Mouse (Mus musculus) urinary bladder, postnatal 36 days (tissue): Measurements from ENCODE around the gene Cd83.

Source experiments
- DNase-seq, 2 experiments: peaks; one replicate each; pipeline ENCODE4 v3.0.0; 2022; ENCODE audit warnings: low spot score in 2 of 2, mixed read lengths in 1 of 2

Gene Cd83

DNA sequence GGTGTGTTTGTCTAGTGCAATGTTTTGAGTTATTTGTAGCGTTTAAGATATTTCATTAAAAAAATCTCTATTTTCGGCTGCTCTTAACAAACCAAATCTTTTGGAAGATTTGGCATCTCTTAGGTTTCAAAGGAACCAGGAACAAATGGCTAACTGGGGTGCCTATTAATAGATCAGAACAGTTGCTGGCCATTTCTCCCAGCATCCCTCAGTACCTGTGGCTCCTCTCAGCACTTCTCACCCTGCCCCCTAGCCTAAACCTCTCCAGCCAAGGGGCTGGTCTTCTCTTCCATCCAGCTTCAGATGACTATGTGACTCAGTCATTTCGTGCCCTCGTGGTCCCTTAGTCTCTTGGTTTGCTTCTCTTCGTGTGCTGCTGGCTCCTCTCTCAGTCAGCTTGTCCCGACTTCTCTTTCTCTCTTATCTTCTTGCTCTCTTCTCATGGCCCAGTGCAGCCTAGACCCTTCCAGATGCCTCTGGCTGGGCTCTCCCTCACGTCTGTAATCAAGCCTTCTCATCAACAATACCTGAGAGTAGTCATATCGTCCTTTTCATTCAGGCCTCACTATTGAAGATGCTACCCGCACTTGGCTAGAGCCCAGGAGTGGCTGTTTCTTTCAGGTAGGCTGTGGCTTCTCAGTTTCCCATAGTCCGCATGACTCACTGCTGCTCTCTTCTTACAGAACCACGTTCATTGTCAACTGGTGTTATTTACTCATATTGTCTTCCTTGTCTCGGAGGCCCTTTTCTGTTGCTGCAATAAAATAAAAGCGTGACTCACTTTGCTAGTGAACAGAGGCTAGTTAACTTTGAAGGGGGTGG is 9.8 kb upstream of the Cd83 start:
- no peak for DNase-seq

DNA sequence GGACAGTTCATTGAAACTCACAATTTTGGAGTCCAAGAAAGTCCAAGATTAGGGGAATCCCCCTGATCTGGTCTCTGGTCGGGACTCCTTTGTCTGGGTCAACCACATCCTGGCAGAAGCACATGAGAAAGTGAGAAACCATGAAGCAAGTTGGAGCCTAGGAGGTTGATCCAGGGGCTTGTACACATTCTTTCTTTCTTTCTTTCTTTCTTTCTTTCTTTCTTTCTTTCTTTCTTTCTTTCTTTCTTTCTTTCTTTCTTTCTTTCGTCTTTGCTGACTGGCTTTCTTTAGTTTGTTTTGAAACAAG is 9.2 kb upstream of the Cd83 start:
- DNase-seq = no peak

DNA sequence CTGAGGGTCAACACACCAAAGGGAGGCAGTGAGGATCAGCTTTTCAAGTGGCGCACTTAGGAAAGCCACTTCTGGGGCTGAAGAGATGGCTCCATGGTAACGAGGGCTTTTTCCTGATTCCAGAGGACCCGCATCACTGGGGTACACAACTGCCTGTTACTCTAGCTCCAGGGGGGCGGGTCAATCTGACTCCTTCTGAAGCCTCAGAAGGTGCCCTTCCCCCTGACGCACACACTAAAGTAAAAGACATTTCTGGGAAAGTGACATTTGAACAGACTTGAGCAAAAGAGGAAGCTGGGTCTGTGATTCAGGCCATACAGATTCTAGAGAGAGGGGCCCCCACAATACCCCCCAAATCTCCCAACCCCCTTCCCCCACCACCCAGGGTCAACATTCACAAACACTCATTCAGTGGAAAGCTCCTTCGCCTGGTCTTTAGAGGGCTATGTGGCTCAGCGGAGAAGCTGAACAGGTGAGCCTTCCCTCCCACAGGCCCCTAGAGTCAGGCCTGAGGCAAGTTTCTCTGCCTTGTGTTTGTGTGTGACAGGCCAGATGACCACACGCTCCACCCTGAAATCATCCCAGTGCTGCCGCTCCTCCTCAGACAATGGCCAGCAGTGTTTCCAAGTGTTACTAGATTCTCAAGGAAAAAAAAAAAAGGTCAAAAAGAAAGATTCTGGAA is 7.1 kb upstream of the Cd83 start:
- DNase-seq = no peak

GRCm38 (mm10) chr13:43778021-43778649 is 6.4 kb upstream of the Cd83 start:
- no peak for DNase-seq

DNA sequence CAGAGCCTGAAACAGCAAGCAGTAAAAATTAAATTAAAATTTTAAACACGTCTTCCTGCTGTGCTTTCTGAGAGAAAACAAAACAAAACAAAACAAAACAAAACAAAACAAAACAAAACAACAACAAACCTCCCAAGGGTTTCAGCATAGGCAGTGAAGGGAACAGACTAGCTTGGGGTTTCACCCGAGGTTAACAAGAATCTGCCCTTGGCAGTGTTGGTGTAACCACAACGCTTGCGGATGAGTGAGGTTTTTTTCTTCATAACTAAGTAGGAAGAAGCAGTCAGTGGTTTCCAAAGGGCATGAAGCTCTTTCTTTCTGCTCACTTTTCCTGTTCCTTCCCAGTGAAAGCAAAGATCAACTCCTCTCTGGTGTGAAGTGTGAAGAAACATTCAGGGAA is 5.6 kb upstream of the Cd83 start:
- no peak for DNase-seq

DNA sequence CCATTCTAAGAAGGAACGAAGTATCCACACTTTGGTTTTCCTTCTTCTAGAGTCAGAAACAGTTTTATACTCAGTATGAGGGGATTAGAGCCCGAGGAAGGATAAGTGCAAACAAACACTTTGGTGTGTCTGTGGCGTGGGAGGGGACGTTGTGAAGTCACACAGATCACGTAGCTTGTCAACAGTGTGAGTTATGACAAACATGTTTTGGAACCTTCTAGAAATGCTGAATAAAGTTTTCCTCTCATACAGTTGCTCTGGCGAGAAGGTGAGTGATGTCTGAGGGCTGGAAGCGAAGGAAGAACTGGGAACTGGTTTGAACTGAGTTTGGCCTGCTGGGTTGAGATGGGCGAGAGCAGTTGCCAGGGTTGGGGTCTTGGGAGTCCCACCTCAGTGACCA is 4.5 kb upstream of the Cd83 start:
- DNase-seq = no peak

DNA sequence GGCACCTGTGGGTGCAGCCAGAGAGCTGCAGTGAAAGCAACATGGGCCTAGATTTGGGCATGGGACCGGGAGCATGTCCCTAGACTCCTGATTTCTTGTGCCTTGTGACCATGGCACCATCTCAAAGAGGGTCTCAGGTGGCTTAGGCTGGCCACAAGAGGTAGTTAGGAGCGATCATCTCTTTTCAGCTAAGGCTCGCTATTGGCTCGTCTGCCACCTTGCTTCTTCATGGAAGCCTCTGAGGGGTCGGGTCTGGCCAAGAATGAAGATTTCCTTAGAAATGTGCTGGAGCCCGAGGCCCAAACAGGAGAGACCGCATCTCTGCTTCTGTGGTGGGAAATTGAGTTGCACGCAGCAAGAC is 1.1 kb downstream of the Cd83 start:
- no peak for DNase-seq

- no peak for DNase-seq
Measured at GRCm38 (mm10) chr13:43786171-43786795, 1.7 kb downstream of the Cd83 start.

- DNase-seq = no peak
Measured at GRCm38 (mm10) chr13:43787262-43787661, 2.7 kb downstream of the Cd83 start.

DNA sequence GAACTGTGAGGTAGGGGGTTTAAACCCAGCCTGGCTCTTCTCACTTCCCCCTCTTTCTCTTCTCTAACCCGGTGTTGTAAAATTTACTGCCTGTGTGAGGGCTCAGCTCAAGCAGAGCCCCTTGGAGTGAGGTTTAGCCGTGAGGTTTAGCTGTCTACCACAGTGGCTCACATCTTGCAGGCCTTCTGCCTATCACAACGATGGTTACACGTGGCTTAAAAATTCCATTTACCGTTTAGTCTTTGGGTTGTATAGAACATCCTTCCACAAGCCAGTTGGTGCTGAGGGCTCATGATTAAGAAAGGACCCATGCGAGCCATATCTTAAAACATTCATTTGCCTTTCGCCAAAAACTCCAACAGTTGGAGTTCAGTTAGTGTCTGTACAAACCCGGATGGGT is 3.5 kb downstream of the Cd83 start:
- no peak for DNase-seq

GRCm38 (mm10) chr13:43788983-43789645 is 4.5 kb downstream of the Cd83 start:
- DNase-seq = no peak

DNA sequence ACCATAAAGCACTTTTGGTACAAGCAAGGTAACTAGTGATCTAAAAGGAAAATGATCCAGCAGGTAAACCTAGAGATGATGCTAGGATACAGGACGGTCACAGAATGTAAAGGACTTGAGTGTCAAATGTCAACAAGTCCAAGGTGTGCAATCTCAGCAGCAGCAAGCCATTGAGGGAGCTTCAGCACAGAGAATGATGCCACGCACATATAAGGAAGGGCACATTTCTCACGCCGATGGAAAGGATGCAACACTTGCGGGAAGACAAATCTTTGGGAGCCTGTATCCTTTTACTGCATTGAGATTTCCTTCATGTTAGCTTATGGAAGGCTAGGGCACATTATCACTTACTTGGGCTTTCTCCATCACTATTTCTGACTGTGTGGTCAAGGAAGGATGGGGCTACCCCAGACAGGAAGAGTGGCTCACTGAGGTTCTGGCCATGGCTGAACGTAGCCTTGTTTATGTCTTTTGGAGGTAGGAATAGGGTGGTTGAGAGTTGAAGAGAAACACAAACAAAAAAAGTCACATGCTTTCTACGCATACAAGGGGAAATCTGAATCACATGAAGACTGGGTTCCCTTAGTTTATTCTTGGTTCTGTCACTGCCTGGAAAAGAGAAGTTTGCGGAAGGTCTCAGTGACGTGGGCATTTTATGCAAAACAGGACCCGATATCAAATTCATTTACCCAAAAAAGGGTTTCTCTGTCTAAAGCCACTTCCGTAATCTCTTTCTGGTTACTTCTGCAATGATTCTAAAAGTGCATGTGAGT is 5.8 kb downstream of the Cd83 start:
- DNase-seq = no peak

DNA sequence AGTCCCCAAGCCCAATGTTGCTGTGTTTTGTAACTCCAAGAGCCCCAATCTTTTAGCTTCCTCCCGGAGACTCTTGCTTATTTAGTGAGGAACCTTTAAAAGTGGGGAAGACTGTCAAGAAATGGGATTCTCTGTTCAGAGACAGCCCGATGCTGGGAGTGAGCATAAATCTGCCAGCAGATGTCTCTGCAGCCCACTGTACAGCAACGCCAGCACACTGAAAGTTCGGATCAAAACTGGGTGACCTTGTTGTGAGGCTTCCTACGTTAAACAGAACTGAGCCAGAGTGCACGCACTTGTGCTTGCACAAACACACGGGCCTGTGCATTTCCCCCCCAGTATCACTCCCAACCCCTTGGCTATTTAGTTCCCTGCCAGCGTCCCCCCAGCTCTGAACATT is 10.8 kb downstream of the Cd83 start:
- no peak for DNase-seq

DNA sequence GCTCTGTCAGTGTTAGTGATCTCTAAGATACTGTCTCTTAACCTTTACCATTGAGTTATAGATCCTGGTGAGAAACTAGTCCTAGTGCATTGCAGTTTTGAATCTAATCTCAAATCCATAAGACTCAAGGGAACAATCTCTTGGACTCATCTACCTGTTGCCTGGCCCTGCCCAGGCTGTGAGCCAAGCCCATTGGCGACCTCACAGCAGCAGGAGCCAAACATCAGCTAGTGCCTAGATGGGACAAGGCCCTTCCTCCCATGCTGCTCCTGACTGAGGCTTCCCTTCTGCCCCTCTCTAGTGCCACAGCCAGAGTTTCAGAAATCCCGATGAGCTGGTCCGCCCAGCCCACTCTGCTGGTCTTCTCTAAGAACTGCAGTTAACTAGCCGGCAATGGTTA is 14.1 kb downstream of the Cd83 start:
- no peak for DNase-seq

- DNase-seq = no peak
Measured at GRCm38 (mm10) chr13:43800136-43800535, 15.6 kb downstream of the Cd83 start.

DNA sequence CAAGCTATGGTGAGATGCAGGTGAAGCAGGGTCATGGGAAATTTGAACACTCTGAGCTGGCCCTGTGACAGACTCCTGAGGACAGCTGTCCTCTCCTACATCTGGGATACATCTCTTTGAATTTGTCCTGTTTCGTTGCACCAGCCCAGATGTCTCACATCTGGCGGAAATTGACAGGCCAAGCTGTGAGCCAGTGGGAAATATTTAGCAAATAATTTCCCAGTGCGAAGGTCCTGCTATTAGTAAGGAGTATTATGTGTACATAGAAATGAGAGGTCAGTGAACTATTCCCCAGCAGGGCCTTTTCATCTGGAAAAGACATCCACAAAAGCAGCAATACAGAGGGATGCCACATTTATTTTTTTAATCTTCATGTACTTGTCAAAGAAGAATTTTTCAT is 17.4 kb downstream of the Cd83 start:
- no peak for DNase-seq

- DNase-seq = no peak
Measured at GRCm38 (mm10) chr13:43802361-43803137, 18.0 kb downstream of the Cd83 start.

DNA sequence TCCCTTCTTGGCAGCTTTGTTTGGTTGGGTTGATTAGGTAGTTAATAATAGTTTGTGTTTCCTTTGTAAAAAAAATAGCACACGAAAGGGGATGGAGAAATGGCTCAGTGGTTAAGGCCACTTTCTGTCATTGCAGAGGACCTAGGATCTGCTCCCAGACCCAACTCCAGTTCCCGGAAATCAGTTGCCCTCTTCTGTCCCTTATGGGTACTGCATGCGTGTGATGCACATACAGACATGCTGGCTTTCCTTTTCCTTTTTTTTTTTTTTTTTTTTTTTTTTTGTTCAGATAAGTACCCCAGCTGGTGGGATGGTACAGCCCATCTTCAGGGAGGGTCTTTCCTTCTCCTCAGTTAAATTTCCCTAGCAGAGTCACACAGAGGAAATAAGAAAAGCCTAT is 20.1 kb downstream of the Cd83 start:
- no peak for DNase-seq

- no peak for DNase-seq
Measured at GRCm38 (mm10) chr13:43805159-43805758, 20.7 kb downstream of the Cd83 start.
